Mouse (Mus musculus) embryo, embryonic 10.5 days (tissue): ENCODE results near the gene Gabbr2.
A peak's percentile ranks its signal among the peaks of the same experiment; 100 is the strongest.

Source experiments
- DNase-seq: peaks from one replicate; pipeline ENCODE4 v3.0.0-alpha.2; 2015; ENCODE audit warnings: low spot score

Gabbr2 gene

GRCm38 (mm10) chr4:46821709-46822108 lies 170.0 kb downstream of the Gabbr2 start:
- no peak for DNase-seq

GRCm38 (mm10) chr4:46814954-46815353 lies 176.7 kb downstream of the Gabbr2 start:
- no peak for DNase-seq

- DNase-seq, result no peak
Observed at GRCm38 (mm10) chr4:46814236-46814635, 177.4 kb downstream of the Gabbr2 start.

DNA sequence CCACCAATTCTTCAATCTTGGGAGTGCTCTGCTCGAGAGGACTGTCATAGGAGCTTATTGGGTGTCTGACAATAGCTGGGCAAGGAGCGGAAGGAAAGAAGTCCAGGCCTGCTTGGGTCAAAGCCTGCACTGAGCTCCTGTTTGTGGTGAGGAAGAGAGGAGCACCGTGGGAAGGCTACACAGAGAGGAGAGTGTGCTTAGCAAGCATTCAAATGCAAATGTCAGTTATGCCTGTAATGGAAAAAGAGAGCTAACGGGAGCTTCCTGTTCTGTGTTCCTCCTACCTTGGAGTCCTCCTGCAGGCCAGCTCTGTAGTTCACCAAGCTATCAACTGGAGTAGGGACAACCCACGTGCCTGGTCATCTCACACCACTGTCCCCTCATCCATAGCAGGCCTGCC lies 180.5 kb downstream of the Gabbr2 start:
- DNase-seq, result no peak

DNA sequence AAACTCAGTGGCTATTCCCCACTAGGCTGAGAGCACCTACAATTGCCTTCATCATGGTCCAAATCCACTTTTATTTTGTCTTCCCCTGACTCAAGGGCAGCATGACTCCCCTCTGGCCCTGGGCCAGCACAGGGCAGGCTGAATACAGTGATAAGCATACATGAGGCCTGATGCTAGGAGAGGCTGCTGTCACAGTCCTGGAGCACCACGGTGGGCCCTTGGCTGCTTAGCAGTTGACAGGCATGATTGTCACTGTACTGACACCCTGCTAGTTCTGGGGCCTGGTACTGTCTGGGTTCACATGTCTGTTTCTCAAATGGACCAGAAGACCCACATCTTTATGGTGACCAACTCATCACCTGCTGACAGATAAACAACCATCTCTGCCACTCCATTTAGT lies 184.8 kb downstream of the Gabbr2 start:
- DNase-seq, result no peak

DNA sequence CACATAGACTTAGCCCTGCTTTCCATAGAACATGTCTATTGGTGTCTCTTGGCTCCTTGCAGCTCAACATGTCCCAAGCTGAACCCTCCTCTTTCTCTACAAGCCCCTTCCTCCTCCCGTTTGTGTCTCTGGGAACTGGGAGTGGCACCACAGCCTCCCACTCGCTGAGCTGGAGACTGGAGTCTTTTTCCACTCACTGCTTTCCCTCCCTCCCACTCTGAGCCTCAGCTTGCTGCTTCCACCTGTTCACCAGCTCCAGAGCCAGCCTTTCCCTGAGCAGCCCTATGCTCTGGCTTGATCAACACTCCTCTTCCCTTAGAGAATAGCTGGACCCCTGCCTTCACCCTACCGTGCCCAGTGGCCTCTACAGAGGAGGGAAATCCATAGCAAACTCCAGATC lies 185.8 kb downstream of the Gabbr2 start:
- DNase-seq, result no peak

GRCm38 (mm10) chr4:46802386-46802785 lies 189.3 kb downstream of the Gabbr2 start:
- DNase-seq, result no peak

- DNase-seq, result peak; percentile 19
Observed at GRCm38 (mm10) chr4:46799904-46800303, 191.8 kb downstream of the Gabbr2 start.

DNA sequence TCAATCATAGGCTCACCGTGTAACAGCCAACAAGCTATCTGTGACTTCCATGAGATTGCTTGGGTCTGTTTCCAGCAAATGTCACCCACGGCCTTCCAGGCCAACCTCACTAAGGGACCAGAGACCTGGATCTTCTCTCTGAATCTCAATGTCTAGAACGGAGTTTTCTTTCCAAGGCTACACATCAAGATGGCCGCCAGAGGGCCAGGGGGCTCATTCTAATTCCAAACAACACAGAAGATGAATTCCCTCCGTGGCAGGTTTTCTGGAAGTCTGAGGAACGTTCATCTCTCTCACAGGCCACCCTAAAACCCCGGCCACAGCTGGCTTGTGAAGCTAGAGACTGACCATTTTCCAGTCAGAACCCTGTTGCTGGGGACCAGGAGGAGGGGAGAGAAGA lies 196.0 kb downstream of the Gabbr2 start:
- DNase-seq, result no peak

DNA sequence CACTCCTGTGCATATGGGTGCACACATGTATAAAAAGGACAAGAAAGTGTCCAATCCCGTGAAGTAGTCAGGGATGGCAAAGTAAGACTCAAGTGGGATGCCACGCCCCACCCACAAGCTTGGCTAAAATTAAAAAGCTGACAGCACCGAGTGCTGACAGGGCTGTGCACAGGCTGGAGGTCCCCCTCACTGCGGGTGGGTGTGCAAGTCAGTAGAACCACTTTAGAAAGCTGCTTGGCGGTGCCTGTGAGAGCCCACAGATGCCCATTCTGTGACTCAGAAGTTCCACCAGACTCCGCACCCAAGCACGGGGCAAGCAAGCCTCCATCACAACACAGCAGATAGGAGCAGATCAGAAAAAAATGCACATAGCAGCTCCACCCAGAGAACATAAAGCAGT lies 197.1 kb downstream of the Gabbr2 start:
- no peak for DNase-seq

DNA sequence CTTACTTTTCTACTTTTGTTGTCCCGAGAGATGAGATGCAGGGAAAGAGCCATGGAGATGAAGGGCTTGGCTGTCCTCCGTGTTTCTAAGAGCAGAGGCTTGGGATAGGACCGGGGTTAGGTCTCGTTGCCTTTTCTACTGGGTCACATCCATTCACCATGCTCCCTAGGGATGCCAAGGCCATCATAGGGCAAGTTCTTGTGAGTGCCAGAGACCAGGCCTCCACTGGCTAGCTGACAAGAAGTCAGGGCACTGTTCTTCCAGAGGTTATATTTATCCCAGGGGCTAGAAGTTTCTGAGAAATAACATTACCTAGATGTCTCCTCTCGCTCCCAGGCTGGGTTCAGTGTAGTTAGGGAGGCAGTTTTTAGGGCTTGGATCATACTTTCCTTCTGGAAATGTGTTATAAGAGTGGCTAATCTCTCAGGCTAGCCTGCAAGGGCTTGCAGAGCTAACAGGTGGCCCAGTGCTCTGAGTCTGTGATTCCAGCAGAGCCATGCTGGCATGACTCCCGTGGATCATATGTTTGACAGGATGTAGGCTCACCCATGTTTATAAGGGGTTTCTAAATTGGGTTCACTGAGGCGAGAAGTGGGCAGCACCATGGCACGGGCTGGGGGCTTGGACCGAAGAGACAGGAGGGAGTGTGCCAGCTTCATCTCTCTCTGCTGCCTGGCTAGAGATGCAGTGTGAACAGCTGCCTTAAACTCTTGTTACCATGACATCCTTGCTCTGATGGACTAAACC lies 199.2 kb downstream of the Gabbr2 start:
- no peak for DNase-seq

DNA sequence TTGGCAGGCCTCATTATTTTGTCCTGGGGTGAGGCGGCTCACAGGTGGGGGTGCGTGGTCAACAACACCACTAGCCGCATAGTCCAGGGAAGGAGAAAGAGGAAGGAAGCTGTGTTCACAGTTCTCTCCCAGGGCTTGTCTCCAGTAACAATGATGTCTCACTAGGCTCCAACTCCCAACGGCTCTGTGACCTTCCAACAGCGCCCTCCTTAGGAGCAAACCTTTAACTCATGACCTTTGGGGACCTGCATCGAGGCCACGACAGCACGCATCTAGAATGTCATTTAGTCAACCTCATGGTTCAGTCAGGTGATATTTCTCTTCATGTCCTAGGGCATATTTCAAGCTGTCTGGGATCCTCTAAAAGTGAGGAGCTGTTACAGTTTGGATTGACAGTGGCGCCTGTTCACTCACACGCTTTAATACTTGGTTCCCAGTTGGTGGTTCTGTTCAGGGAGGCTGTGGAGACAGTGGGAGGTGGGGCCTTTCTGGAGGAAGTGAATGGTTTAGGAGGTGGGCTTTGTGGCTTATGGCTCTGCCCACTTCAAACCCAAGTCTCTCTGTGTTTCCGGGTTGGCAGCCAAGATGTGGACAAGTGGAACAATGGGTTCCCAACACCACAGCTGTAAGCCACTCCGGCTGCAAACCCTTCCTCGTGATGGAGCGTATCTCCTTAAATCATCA lies 200.3 kb downstream of the Gabbr2 start:
- DNase-seq, result no peak

DNA sequence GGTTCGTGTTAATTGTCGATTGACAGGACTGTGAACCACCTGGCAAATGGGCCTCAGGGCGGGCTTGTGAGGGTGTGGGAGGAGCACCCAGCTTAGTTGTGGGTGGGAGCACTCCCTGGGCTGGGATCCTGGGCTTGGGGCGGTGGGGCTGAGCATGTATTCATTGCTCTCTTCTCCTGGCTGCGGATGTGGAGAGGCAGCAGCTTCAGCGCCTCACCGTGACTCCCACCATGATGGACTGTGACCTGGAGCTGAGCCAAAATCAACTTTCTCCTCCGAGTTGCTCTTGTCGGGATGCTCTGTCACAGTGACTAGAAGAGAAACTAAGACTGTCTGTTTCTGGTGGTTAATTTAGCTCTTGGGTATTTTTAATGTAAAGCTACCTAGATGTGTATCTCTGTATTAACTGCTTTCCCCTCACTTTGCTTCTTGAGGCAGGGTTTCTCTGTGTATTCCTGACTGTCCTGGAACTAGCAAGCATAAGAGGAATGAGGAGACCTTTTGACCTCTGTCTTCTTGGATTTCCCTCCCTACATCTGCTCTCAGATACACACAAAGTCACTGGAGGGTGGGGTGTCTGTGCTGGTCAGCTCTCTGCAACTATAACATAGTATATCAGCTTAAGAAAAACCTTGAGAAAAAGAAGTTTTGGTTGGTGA lies 200.9 kb downstream of the Gabbr2 start:
- peak; percentile 55 for DNase-seq

DNA sequence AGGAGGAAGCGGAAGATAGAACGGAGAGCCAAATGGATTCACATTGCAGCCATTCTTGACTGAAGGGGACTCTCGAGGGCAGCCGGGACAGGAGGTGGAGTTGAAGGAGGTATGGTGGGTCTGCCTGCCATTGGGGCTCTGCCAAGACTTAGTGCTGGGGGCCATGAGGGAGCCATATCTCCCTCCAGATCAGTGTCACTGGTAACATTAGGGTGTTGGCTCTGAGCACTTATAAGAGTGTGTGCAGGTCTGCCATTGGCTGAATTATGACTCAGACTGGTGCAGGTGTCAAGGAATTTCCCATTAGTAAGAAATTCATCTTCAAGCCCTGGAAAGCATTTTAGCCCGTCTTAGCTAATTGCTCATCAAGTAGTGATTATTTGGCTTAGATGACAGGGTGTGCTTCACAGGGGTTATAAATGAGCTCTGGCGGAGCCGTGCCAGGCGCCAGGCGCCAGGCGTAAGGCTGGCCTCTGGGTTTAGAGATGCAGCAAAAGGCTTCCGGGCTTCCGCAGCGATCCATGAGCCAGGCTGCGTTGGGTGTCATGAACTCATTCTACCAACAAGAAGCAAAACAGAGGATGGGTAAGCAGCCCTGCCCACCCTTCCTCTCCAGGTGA lies 207.1 kb downstream of the Gabbr2 start:
- DNase-seq, result no peak

- peak; percentile 18 for DNase-seq
Observed at GRCm38 (mm10) chr4:46781109-46781508, 210.6 kb downstream of the Gabbr2 start.

- DNase-seq, result no peak
Observed at GRCm38 (mm10) chr4:46775959-46776358, 215.7 kb downstream of the Gabbr2 start.

DNA sequence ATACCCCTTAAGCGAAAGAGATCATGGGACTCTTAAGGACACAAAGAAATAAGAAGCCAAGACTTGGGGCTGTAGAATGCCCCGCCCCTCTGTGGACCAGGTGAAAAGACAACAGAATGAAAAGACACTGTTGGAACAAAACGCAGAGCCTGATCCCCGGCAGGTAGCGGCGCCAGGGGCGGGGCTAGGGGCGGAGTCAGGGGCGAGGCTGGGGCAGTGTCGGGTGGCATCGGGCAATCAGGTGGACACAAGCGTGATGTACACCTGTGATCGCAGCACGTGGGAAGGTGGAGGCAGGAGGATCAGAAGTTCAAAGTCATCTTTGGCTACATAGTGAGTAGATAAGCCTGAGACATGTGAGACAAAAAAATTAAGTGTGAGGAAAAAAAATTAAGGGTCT lies 217.0 kb downstream of the Gabbr2 start:
- no peak for DNase-seq

DNA sequence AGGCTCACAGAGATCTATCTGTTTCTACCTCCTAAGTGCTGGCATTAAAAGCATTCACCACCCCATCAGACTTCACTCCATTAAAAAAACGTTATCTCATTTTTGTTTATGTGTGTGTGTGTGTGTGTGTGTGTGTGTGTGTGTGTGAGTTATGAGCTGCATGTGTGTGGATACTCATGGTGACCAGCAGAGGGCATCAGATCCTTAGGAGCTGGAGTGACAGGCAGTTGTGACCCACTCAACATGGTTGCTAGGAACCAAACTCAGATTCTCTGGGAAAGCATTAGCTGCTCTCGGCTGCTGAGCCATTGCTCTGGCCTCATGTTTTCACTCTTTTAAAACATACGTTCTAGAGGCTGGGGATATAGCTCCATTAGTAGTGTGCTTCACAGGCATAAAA lies 218.4 kb downstream of the Gabbr2 start:
- DNase-seq, result no peak

DNA sequence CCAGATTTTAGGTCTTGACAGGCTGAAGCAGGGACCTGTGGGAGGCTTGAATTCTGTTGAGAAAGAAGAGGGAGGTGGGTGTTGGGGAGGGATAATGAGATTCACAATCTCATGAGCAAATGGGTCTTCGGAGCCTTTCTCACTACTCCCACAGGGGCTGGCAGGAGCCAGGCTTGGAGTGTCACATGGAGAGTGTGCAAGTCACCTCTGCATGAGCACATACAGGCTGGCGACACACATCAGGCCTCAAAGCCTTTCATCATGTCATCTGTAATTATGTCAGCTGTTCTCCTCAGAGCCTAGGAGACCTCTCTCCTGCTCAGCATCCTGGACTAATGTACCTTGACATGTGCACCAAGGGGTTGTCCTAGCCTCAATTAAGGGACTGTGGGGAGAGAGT lies 219.1 kb downstream of the Gabbr2 start:
- no peak for DNase-seq

- no peak for DNase-seq
Observed at GRCm38 (mm10) chr4:46771116-46771515, 220.6 kb downstream of the Gabbr2 start.

GRCm38 (mm10) chr4:46770635-46771034 lies 221.0 kb downstream of the Gabbr2 start:
- DNase-seq, result no peak

DNA sequence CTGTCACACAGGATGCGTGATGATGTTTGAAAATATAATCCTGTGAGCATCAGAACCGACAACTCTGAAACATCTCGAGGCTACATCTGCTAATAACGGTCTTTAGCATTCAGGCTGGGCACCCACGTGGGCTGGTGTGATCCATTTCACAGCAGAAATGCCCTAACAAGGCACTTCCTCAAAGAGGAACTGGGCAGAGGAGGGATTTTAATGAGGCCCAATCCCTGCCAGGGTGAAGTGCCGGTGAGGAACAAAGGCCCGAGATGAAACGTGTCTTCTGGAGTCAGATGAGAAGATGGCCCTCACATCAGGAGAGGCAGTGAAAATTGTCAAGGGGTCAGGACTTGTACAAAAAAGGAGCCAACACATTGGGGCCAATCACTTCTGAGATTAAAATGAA lies 221.6 kb downstream of the Gabbr2 start:
- no peak for DNase-seq

GRCm38 (mm10) chr4:46766326-46766725 lies 225.3 kb downstream of the Gabbr2 start:
- no peak for DNase-seq
